Mouse (Mus musculus) common myeloid progenitor, adult 5-6 weeks (primary cell): ENCODE measurements at regions not wholly inside any gene's neighbourhood (a gene's known extent, or its start where the extent isn't known, plus 50 kb on each side); places are given as distances from the start of the nearest gene placed in this dataset.
A peak's percentile ranks its signal among the peaks of the same experiment; 100 is the strongest.

ENCODE experiments used
- ATAC-seq: replicated peaks from 2 replicates; pipeline ENCODE4 v1.8.0; 2016; ENCODE audit warnings: low read depth, mild to moderate bottlenecking, moderate TSS enrichment, inconsistent platforms; ENCODE audit not compliant: poor library complexity, severe bottlenecking

- ATAC-seq, result no peak
Observed at GRCm38 (mm10) chr17:85508386-85508785, 105.0 kb upstream of the Six3 start.

GRCm38 (mm10) chr17:85512971-85513370, 100.4 kb upstream of the Six3 start:
- no peak for ATAC-seq

GRCm38 (mm10) chr17:85513936-85514335, 99.5 kb upstream of the Six3 start:
- ATAC-seq, result no peak

- ATAC-seq, result no peak
Observed at GRCm38 (mm10) chr17:85514396-85514795, 99.0 kb upstream of the Six3 start.

- ATAC-seq, result no peak
Observed at GRCm38 (mm10) chr17:85517301-85517700, 96.1 kb upstream of the Six3 start.

- ATAC-seq, result no peak
Observed at GRCm38 (mm10) chr17:85518513-85518912, 94.9 kb upstream of the Six3 start.

GRCm38 (mm10) chr17:85527327-85527698, 86.1 kb upstream of the Six3 start:
- ATAC-seq, result no peak

GRCm38 (mm10) chr17:85528105-85529004, 85.1 kb upstream of the Six3 start:
- ATAC-seq, result no peak

GRCm38 (mm10) chr17:85536311-85536710, 77.1 kb upstream of the Six3 start:
- ATAC-seq, result no peak

GRCm38 (mm10) chr17:85541258-85541777, 72.1 kb upstream of the Six3 start:
- no peak for ATAC-seq

GRCm38 (mm10) chr17:85548061-85548460, 65.3 kb upstream of the Six3 start:
- no peak for ATAC-seq

- ATAC-seq, result no peak
Observed at GRCm38 (mm10) chr17:85561006-85561405, 52.4 kb upstream of the Six3 start.

GRCm38 (mm10) chr17:85562510-85563266, 50.7 kb upstream of the Six3 start:
- peak; percentile 77 for ATAC-seq

GRCm38 (mm10) chr17:85563391-85563790, 50.0 kb upstream of the Six3 start:
- ATAC-seq, result no peak
